Mouse (Mus musculus) common myeloid progenitor, adult 5-6 weeks (primary cell): Measurements from ENCODE around the gene Prkag1. TPM values are rescaled to one million over a fixed set of nuclear protein-coding genes. Genes with fewer than 3 reads are reported as not detected.
A peak's percentile ranks its signal among the peaks of the same experiment; 100 is the strongest.

ENCODE experiments used
- ATAC-seq: replicated peaks from 2 replicates; pipeline ENCODE4 v1.8.0; 2016; ENCODE audit warnings: low read depth, mild to moderate bottlenecking, moderate TSS enrichment, inconsistent platforms; ENCODE audit not compliant: poor library complexity, severe bottlenecking
- total RNA-seq: library from RNA; stranded (forward); fragments of 200-1000, 187-1606 nt; gene quantifications from 2 replicates; pipeline ENCODE4 v1.2.3, GENCODE M21; 2017

Gene Prkag1
- 65.2 and 77.8 TPM in 2 replicates for total RNA-seq

DNA sequence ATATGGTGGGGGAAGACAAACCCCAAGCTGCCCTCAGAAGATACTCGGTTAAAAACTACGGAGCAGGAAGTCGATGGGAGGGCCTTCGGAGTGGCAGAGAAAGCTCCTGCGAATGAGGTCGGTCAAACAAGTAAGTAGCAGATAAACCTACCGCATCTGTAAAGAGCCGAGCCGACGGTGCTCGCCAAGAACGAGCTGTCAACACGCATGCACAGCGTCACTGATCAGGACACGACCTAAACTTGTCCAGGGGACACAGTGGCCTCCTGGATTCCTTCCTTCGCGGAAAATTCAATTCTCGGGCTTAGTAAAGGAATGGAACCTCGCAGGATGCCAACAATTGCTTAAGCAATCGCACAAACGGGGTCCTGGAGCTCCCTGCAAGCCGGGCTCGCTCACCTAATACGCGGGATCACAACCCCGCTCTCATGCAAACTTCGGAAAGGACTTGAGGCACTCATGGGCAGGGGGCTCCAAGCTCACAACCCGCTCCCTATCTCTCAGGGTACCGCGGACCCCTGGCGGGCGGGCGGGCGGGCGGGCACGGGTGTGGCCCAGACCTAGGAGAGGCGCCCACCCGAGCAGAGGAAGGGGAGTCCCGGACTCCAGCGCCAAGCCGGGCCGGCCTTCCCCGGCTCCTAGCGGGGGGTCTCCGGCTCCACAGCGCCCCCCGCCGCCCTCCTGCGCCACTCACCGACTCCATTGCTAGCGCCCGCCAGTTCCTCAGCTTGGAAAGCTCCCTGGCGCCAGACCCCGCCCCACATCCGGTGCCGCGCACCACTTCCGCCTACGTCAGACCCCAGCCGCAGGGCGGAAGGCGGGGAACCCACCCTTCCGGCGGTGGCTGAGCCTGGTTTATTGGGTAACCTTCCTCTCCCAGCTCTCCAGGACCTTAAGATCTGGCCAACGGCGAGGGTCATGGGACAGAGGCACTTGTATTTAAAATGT is at the start of gene Prkag1:
Gene Prkag1, minus strand, starts transcription at position 786 of the 948 bp plus-strand sequence.
- peak; percentile 86 for ATAC-seq

GRCm38 (mm10) chr15:98877331-98877730 is 46.0 kb upstream of the Prkag1 start:
- ATAC-seq: peak; percentile 27; the same call in 1 of the 2 replicates

GRCm38 (mm10) chr15:98871916-98872888 is 40.9 kb upstream of the Prkag1 start:
- ATAC-seq: peak; percentile 84

DNA sequence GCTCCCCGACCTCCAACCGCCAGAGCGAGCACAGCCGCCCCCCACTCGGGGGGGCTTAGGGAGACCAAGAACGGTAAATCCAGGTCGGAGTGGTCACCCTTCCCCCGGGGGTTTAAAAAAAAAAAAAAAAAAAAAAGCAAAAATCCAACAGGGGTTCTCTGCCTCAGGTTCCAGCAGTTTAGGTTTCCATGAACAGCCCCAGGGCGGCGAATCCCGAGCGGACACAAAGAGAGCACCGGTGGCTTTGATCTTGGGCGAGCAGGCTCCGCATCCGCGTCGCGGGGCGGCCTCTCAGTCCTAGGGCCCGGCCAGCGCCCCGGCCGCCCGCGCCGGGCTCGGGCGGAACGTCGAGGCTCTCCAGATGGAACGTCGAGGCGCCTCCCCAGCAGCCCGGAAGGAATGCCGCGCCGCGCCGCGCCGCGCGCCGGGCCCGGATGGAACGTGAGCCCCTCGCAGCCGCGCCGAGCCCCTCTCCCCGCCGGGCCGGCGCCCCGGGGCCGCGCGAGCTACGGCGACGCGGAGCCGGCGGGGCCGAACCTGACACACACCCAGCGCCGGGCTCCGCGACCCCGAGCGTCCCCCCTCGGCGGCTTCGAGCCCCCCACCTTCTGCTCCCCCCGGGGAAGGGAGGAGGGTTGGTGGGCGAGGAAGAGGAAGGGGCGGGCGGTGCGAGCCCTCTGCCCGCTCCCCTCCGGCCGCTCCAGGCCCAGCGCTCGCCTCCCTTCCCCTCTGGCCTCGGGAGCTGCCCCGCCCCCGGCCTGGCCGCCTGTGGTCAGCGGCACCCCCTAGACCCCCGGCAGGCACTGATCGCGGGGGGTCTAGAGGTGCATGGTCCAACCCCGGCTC is 40.0 kb upstream of the Prkag1 start, which contains the start of gene Kmt2d:
Gene Kmt2d, minus strand, starts transcription at position 135 of the 846 bp plus-strand sequence.
- ATAC-seq: no peak

GRCm38 (mm10) chr15:98870179-98871069 is 39.1 kb upstream of the Prkag1 start:
- ATAC-seq: no peak

DNA sequence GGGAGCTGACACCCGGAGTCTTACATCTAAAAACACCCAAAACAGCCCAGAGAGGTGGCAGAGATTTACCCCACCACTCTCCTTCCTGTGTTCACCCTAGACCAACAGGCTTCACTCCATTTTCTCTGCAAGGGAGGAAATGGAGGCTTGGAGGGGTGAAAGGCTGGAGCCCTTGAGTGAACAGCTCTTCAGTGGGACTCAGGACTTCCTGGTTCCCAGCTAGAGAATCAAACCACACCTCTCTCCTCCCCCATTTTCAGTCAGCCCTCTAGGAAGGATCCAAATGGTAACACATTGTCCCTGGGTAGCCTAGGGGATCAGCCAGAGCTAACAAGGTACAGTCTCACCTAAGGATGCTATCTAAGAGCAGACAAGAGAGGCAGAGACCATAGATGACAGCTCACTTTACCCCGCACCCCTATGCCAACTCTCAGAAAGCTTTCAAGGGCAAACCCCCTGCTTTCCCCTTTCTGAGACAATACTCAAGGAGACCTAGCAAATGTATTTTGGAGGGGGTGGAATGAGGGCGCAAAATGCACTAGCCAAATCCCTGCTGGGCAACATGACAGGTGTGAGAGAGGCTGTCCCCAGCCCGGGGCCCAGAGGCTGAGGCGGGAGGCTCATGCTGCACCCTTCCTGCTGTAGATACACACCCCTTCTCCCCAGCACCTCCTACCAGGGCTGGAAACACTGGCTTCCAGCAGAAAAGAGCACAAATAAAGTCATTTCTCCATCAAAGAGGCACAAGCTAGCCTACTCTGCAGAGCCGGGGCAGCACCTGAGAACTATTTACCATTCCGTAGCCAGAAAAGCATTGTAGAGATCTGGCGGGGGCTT is 38.2 kb upstream of the Prkag1 start:
- ATAC-seq: 0 out of 2 replicates have a peak, but pooled peaks have one; percentile 13

GRCm38 (mm10) chr15:98868346-98869063 is 37.2 kb upstream of the Prkag1 start:
- ATAC-seq: no peak

GRCm38 (mm10) chr15:98867321-98867720 is 36.0 kb upstream of the Prkag1 start:
- peak; percentile 67 for ATAC-seq

DNA sequence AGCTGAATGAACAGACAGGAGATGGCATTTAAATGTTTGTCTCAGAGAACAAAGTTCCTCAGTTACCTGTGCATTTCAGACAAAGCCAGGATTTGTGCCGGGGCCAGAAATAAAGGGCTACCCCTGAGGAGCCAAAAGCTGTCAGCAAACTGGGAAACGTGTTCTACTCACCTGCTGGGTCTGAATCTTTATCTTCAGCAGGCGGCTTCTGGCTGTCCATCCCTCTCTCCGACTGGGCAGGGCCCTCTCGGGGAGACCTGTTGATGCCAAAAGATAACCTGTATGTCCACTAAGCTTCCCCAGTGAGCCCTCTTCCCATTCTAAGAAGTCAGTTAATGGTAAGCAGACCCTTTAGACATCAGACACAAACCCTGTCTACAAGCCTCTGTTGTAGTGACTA is 35.2 kb upstream of the Prkag1 start:
- no peak for ATAC-seq

GRCm38 (mm10) chr15:98865771-98866170 is 34.5 kb upstream of the Prkag1 start:
- no peak for ATAC-seq

DNA sequence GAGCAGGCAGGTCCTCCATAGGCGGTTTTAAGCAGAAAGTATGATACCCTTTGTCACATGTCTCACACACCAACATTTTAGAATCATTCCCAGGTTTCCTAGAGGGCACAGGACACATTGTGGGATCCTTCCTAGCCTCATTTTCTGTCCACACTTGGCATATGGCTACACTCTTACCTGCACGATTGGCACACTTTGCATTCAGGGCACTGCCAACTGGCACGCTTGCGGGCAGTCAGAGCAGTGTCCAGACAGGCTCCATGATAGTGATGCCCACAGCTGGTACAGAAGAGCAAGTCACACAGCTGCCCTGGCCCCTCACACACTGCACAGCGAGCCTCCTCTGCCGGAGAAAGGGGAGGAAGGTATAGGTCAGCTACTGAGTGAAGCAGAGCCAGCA is 33.6 kb upstream of the Prkag1 start:
- ATAC-seq: no peak

DNA sequence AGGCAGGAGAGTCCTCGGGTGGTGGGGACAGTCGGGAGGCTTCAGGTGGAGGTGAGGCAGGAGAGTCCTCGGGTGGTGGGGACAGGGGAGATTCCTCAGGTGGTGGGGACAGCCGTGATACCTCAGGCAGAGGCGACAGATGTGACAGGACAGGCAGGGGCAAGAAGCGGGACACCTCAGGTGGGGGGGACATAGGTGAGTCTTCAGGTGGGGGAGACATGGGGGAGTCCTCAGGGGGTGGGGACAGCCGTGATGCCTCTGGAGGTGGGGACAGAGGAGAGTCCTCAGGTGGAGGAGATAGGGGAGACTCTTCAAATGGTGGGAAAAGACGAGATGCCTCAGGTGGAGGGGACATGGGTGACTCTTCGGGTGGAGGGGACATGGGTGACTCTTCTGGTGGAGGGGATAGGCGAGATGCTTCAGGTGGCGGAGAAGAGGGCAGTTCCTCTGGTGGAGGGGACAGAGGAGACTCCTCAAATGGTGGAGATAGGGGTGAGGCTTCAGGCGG is 32.2 kb upstream of the Prkag1 start:
- no peak for ATAC-seq

- ATAC-seq: no peak
Measured at GRCm38 (mm10) chr15:98861701-98862410, 30.5 kb upstream of the Prkag1 start.

GRCm38 (mm10) chr15:98860921-98861320 is 29.6 kb upstream of the Prkag1 start:
- no peak for ATAC-seq

DNA sequence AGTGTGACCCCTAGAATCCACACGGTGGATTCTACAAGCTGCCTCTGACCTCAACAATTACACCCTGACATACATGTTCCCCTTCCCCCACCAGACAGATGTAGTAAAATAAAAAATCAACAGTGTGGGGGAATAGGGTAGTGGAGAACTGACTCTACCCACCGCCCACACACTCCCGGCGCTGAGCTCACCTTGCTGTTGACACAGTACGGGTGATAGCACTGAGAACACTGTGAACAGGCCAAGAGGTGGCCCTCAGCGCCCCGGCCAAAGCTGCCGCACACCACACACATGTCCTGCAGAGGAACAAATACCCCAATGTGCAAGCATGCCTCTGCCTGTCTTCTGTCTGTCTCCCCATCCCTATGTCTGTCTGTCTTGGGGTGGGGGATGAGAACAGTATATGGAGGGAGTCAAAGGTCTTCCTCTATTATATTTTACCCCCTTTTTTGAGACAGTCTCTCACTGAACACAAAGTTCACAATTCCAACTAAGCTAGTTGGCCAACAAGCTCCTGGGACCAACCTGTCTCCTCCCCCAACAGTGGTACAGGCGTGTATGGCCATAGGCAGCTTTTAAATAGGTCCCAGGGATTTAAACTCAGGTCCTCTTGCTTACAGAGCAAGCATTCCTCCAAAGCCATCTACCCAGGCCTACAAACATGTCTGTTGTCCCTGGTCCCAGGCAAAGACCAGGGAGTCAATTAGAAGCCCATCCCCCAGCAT is 28.2 kb upstream of the Prkag1 start:
- no peak for ATAC-seq

- ATAC-seq: no peak
Measured at GRCm38 (mm10) chr15:98854214-98854613, 22.9 kb upstream of the Prkag1 start.
